Mouse (Mus musculus) liver, postnatal 0 days (tissue): Measurements from ENCODE around the gene Gpr84. TPM values are rescaled to one million over a fixed set of nuclear protein-coding genes. Genes with fewer than 3 reads are reported as not detected.

Source experiments
- ATAC-seq: fragments of 200-750 bp; cut with Nextera tagmentation; 2 replicates; pipeline ENCODE4 v1.8.0; 2017; ENCODE audit warnings: mild to moderate bottlenecking, moderate library complexity
- DNase-seq: peaks from one replicate; pipeline ENCODE4 v3.0.0-alpha.2; 2016
- H3K27ac ChIP-seq: fragments of 300-500 bp; sonication (generic); 2 replicates; pipeline ENCODE4 v1.5.1; 2014; ENCODE audit warnings: antibody characterized with exemption, moderate library complexity, mild to moderate bottlenecking, low read depth
- H3K27me3 ChIP-seq: fragments of 300-500 bp; sonication (generic); 2 replicates; pipeline ENCODE4 v1.6.1; 2014; ENCODE audit warnings: low read length, control low read depth, mixed read lengths; ENCODE audit not compliant: insufficient read depth
- H3K36me3 ChIP-seq: fragments of 300-500 bp; sonication (generic); replicated peaks from 2 replicates; pipeline ENCODE4 v1.6.1; 2014; ENCODE audit warnings: mild to moderate bottlenecking, control low read depth, low read length, moderate library complexity, mixed read lengths; ENCODE audit not compliant: insufficient read depth
- H3K4me1 ChIP-seq: fragments of 300-500 bp; sonication (generic); 2 replicates; pipeline ENCODE4 v1.6.1; 2014; ENCODE audit warnings: antibody characterized with exemption, mild to moderate bottlenecking, control low read depth; ENCODE audit not compliant: insufficient read depth
- H3K4me2 ChIP-seq: fragments of 300-500 bp; sonication (generic); 2 replicates; pipeline ENCODE4 v1.6.1; 2014; ENCODE audit warnings: low read depth, mild to moderate bottlenecking, low read length, moderate library complexity, mixed read lengths
- H3K4me3 ChIP-seq: fragments of 300-500 bp; sonication (generic); 2 replicates; pipeline ENCODE4 v1.5.1; 2014; ENCODE audit warnings: low read depth, low read length
- H3K9ac ChIP-seq: fragments of 300-500 bp; sonication (generic); replicated peaks from 2 replicates; pipeline ENCODE4 v1.6.1; 2014; ENCODE audit warnings: mild to moderate bottlenecking, moderate library complexity
- H3K9me3 ChIP-seq: fragments of 300-500 bp; sonication (generic); 2 replicates; pipeline ENCODE4 v1.6.1; 2016; ENCODE audit warnings: mild to moderate bottlenecking, control low read depth, low read length, mixed read lengths
- CTCF ChIP-seq: sonication (generic); IDR thresholded peaks from 2 replicates; pipeline ENCODE4 v1.5.1; 2016; ENCODE audit warnings: antibody characterized with exemption, low read depth
- EP300 ChIP-seq: IDR thresholded peaks from 2 replicates; pipeline ENCODE4 v1.6.1; 2016; ENCODE audit warnings: antibody characterized with exemption, low read depth, mild to moderate bottlenecking
- WGBS: fragments of 180-500 bp; shearing (Covaris S2); extraction: QIAGEN DNeasy Blood & Tissue Kit; methylation state at CpG from one replicate; pipeline ENCODE4 v1.1.7; 2014; ENCODE audit not compliant: insufficient replicate concordance; 5-methylcytosine and 5-hydroxymethylcytosine counted together
- polyA plus RNA-seq: library from polyadenylated mRNA; unstranded; fragments of >200 nt; fragmentation: Nextera tagmentation; extraction: Ambion mirVana; gene quantifications from 2 replicates; pipeline ENCODE4 v1.2.1, GENCODE M21; 2015

Gpr84 gene
- polyA plus RNA-seq, 1 experiment from 2014 or later, result 1.8 TPM

DNA sequence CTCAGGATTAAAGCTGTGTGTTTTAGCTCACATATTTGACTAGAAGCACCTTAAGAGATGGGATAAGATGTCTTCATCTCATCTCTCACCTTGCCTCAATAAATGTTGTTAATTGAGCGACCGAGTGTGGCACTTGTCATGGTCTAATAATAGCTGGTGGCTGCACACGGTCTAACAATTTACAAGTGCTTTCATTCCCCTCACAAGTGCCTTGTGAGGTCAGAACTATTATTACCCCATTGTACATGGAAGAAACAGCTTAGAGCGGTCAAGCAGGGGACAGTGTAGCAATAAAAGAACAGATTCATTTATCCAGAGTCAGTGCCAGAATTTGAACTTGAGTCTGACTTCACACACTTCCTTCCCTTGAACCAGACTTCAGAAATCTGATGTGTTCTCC is 45.0 kb upstream of the Gpr84 start:
- peaks cover 22% of the 10 kb centered on the region for H3K4me1 ChIP-seq
- H3K4me3 ChIP-seq, result no peak overlapping the region
- H3K36me3 ChIP-seq, result peaks cover 61% of the 10 kb centered on the region
- H3K27me3 ChIP-seq, result no peaks in the 10 kb centered on the region
- 79% methylated on average over 4 of the region's 4 CpGs for WGBS
- TF ChIP-seq CTCF (no peak), EP300 (no peak)
- H3K9me3 ChIP-seq, result no peaks in the 10 kb centered on the region
- DNase-seq (no peak), ATAC-seq (no peak)
- no peak overlapping the region for H3K4me2 ChIP-seq
- no peak overlapping the region for H3K9ac ChIP-seq
- no peak overlapping the region for H3K27ac ChIP-seq

DNA sequence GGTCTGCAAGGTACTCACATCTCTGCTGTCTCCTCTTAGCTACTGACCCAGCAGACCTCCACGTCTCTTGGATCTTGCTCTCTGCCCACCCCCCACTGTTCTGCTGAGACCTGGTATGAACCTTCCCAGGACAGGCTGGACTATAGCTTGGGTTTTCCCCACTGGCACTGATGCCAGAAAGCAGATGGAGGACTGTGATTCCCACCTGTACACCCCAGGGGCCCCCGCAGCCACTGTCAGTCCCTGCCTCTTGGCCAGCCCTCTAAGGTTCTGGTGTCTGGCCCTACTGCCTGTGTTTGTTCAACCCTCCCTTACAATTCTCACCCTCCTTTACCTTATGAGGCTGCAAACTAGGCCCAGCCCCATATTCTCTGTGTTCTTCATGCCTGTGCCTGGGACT is 44.3 kb upstream of the Gpr84 start:
- TF ChIP-seq CTCF (no peak), EP300 (no peak)
- no peaks in the 10 kb centered on the region for H3K9me3 ChIP-seq
- H3K36me3 ChIP-seq, result peaks cover 69% of the 10 kb centered on the region
- H3K4me2 ChIP-seq, result no peak overlapping the region
- WGBS, result 90% methylated on average over 2 of the region's 2 CpGs
- no peak overlapping the region for H3K9ac ChIP-seq
- H3K4me1 ChIP-seq, result peaks cover 16% of the 10 kb centered on the region
- H3K27ac ChIP-seq, result no peak overlapping the region
- no peaks in the 10 kb centered on the region for H3K27me3 ChIP-seq
- H3K4me3 ChIP-seq, result no peak overlapping the region
- DNase-seq (no peak), ATAC-seq (no peak)

DNA sequence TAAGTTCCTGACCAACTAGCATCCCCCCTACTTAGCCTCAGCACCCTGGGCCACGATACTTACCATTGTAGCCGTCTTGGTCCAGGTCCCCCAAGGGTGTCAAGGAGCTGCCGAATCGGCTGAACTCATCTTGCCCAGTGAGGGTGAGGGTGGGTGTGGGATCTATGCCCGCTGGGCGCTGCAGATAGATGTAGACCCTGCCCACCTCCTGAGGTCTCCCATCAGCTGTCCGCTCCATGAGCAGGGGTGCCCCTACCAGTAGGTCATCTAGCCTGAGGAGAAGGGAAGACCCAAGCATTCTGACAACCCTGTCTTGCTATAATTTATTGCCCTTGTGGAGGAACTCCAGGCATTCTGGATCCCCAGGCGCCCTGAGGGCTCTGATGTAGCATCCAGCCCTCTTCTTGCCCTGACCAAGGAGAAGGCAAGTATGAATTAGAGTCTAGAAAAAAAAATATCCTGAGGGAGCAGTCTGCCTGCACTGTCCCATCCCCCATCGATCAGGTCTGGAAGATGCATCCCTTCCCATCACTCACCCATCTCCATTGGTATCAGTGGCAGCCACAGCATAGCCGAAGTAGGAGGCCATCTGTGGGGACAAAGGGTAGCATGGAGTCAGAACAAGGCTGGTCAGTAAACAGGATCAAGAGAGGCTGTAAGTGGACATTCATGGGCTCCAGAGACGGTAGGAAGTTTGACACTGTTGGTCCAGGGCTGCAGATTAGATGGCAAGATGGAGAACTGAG is 43.3 kb upstream of the Gpr84 start:
- H3K4me1 ChIP-seq, result peaks cover 6% of the 10 kb centered on the region
- no peak for TF ChIP-seq EP300
- peaks cover 78% of the 10 kb centered on the region for H3K36me3 ChIP-seq
- H3K4me3 ChIP-seq, result no peak overlapping the region
- no peak overlapping the region for H3K9ac ChIP-seq
- H3K27me3 ChIP-seq, result no peaks in the 10 kb centered on the region
- 80% methylated on average over 11 of the region's 11 CpGs for WGBS
- DNase-seq, result no peak
- H3K27ac ChIP-seq, result no peak overlapping the region
- no peak for ATAC-seq
- no peak overlapping the region for H3K4me2 ChIP-seq
- H3K9me3 ChIP-seq, result no peaks in the 10 kb centered on the region

DNA sequence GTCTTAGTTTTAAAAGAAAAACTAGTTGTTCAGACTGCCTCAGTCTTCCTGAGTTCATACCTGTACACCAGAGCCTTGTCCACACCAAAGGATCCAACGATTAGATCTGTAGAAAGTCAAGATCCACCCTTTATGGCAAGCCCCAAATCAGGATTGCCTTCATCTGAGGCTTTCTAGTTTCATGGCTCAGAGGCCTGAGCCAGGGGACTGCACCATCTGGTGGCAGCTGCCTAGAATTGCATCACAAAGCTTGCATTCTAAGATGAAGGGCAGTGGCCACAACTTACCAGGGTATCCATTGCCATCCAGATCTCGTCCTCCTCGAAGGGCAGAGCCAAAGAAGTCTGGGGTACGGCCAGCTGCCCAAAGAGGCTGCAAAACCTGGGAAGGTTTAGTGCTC is 42.4 kb upstream of the Gpr84 start:
- no peak for TF ChIP-seq EP300
- TF ChIP-seq CTCF, result peak; percentile 89
- ATAC-seq, result peak; percentile 53
- 45% methylated on average over 4 of the region's 4 CpGs for WGBS

DNA sequence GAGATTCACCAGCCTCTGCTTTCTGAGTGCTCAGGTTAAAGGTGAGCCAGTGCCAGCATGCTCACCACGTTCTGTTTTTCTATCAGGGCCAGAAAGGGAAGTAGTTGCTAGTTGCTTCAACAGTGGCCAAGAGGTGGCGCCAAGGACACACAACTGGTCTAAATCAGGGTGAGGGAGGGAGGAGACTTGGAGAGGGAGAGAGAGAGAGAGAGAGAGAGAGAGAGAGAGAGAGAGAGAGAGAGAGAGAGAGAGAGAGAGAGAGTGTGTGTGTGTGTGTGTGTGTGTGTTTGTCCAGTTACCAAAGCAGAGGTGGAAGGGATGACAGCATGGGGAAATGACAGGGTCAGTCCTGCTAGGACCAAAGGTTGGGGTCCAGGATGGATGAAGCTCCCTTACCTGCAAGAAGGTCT is 36.9 kb upstream of the Gpr84 start:
- TF ChIP-seq EP300, result no peak
- TF ChIP-seq CTCF, result peak; percentile 80
- H3K9me3 ChIP-seq, result no peaks in the 10 kb centered on the region
- H3K4me1 ChIP-seq, result no peaks in the 10 kb centered on the region
- no peak overlapping the region for H3K27ac ChIP-seq
- DNase-seq, result peak; percentile 81
- no peak overlapping the region for H3K9ac ChIP-seq
- WGBS, result 3% methylated on average over 2 of the region's 2 CpGs
- no peak overlapping the region for H3K4me2 ChIP-seq
- H3K36me3 ChIP-seq, result peaks cover 74% of the 10 kb centered on the region
- ATAC-seq, result peak; percentile 77
- no peak overlapping the region for H3K4me3 ChIP-seq
- H3K27me3 ChIP-seq, result no peaks in the 10 kb centered on the region

More for the DNA sequence above, 42.4 kb upstream of the Gpr84 start:
- Histone ChIP-seq H3K4me2 (no peak overlapping the region), H3K27ac (no peak overlapping the region), H3K9ac (no peak overlapping the region), H3K9me3 (no peaks in the 10 kb centered on the region), H3K4me1 (no peaks in the 10 kb centered on the region; the same call in 1 of the 2 replicates), H3K27me3 (no peaks in the 10 kb centered on the region), H3K4me3 (no peak overlapping the region), H3K36me3 (peaks cover 82% of the 10 kb centered on the region)
- peak; percentile 63 for DNase-seq

DNA sequence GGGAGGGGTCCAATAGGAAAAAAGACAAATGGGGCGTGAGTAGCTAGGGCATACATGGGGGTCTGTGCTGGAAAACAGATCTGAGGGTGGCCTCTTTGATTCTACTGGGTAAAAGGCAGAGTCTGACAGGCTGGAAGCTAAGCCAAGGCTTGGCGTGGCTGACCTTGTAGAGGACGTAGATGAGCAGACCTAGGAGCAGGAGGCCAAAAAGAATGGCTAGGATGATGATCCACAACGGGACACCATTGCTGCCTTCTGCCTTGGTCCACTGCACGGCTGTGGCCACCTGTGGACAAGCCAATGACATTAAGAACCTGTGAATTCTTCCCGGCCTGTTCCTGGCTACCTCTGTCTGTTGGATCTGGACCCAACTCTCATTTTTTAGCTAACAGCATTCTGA is 35.4 kb upstream of the Gpr84 start:
- Histone ChIP-seq H3K27me3 (peaks cover 11% of the 10 kb centered on the region; the same call in 1 of the 2 replicates), H3K4me1 (no peaks in the 10 kb centered on the region), H3K27ac (no peak overlapping the region), H3K4me3 (no peak overlapping the region), H3K36me3 (peaks cover 60% of the 10 kb centered on the region), H3K4me2 (no peak overlapping the region), H3K9ac (no peak overlapping the region), H3K9me3 (no peaks in the 10 kb centered on the region)
- no peak for TF ChIP-seq EP300
- TF ChIP-seq CTCF, result no peak
- ATAC-seq, result no peak
- WGBS, result 82% methylated on average over 6 of the region's 6 CpGs
- no peak for DNase-seq
